Mouse (Mus musculus) natural killer cell, adult 2 months (primary cell): Measurements from ENCODE around the gene Defa30.
"Not testable (repeated sequence)": the region's sequence is repeated elsewhere in the genome, so short reads cannot be mapped to it uniquely, and the experiment has no call there.

Experiments used
- DNase-seq, 2 experiments: peaks; one replicate each; pipeline ENCODE4 v3.0.0; 2022; ENCODE audit warnings: low spot score in 2 of 2

Defa30 gene

DNA sequence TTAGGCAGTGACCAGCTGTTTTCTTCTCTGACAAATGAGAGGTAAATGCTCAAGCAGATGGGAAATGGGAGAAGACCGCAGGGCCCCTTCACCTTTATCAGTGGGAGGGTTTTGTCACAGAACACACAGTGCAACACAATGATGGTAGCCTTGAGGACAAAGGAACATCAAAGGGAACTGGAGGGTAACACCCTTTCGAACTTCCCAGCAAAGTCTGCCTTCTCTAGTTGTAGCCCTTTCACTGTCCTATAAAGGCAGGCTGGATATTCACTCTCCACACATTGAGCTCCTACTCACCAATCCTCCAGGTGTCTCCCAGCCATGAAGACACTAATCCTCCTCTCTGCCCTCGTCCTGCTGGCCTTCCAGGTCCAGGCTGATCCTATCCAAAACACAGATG is at the start of gene Defa30:
TSS of gene Defa30 (plus strand) at position 301 of the 400 bp plus-strand sequence.
- not testable (repeated sequence) for DNase-seq

DNA sequence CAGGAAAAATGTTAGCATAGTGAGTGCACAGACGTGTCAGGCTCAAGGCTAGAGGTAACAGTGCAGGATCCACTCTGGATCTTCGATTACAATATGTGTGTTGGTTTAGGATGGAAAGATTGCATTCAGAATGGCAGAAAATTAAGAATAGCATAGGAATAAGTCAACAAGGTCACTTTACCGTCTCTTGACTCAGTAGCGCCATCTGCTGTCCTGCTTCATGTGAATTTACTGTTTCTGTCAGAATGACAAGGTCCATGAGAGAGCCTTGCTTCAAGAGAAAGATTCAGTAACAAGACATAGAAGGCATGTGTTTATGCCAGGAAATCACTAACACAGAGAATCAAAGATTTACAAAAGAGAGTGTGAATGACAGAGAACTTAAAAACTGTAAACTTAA is 41.3 kb upstream of the Defa30 start:
- DNase-seq, result no peak

DNA sequence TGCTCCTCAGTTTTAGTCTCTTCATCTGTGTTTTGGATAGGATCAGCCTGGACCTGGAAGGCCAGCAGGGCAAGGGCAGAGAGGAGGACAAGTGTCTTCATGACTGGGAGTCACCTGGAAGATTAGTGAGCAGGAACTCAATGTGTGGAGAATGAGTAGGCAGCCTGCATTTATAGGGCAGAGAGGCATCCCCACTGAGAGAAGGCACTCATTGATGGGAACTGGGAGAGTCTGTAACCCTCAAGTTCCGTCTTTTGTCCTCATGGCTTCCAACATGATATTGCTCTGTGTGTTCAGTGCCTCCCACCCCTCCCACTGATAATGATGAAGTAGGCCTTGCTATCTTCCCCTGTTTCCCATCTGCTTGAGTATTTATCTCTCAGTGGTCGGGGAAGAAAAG is 38.5 kb upstream of the Defa30 start, which contains the start of gene Gm14851:
TSS of gene Gm14851 (minus strand) at position 101 of the 400 bp plus-strand sequence.
- DNase-seq, result not testable (repeated sequence)

DNA sequence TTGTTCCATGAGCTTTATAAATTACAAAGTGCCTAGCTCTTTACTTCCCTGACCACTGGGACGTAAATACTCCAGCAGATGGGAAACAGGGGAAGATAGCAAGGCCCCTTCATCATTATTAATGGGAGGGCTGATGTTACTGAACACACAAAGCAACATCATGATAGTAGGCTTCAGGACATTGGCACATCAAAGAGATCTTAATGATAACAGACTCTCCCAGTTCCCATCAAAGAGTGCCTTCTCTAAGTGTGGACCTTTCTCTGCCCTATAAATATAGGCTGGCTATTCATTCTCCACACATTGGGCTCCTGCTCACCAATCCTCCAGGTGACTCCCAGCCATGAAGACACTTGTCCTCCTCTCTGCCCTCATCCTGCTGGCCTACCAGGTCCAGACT is 27.5 kb downstream of the Defa30 start, which contains the start of gene Defa22:
TSS of gene Defa22 (plus strand) at position 301 of the 400 bp plus-strand sequence.
- DNase-seq, result not testable (repeated sequence)
